Mouse (Mus musculus) liver, embryonic 14.5 days (tissue): ENCODE measurements around the gene Pds5a. TPM values are rescaled to one million over a fixed set of nuclear protein-coding genes. Genes with fewer than 3 reads are reported as not detected.
"Not testable (repeated sequence)": the region's sequence is repeated elsewhere in the genome, so short reads cannot be mapped to it uniquely, and the experiment has no call there.

Source experiments
- ATAC-seq: fragments of 200-750 bp; cut with Nextera tagmentation; 2 replicates; pipeline ENCODE4 v1.8.0; 2017; ENCODE audit warnings: moderate number of reproducible peaks, mild to moderate bottlenecking, moderate library complexity; ENCODE audit not compliant: insufficient read depth
- DNase-seq, 3 experiments: peaks; one replicate each; pipeline ENCODE4 v3.0.0-alpha.2; 2012 to 2013; ENCODE audit warnings: low read depth in 3 of 3, low spot score in 3 of 3
- H3K27ac ChIP-seq: fragments of 300-500 bp; sonication (generic); 2 replicates; pipeline ENCODE4 v1.5.1; 2014; ENCODE audit warnings: moderate library complexity, mild to moderate bottlenecking, control low read depth, inconsistent platforms
- H3K27me3 ChIP-seq: fragments of 300-500 bp; sonication (generic); 2 replicates; pipeline ENCODE4 v1.6.1; 2014; ENCODE audit warnings: mild to moderate bottlenecking, low read length, moderate library complexity; ENCODE audit not compliant: control insufficient read depth, insufficient read depth
- H3K36me3 ChIP-seq: fragments of 300-500 bp; sonication (generic); replicated peaks from 2 replicates; pipeline ENCODE4 v1.6.1; 2014; ENCODE audit warnings: low read depth; ENCODE audit not compliant: control insufficient read depth, insufficient read depth
- H3K4me1 ChIP-seq, 2 experiments: fragments of 200-500 bp in 1 of 2; fragments of 300-500 bp in 1 of 2; sonication (generic) in 1 of 2; replicated peaks; 2 replicates each; pipeline ENCODE4 v1.6.1; 2012 to 2014; ENCODE audit warnings: antibody characterized with exemption in 1 of 2, inconsistent platforms in 1 of 2, low read length in 1 of 2; ENCODE audit not compliant: control insufficient read depth in 2 of 2, insufficient read depth in 2 of 2
- H3K4me2 ChIP-seq: fragments of 300-500 bp; sonication (generic); 2 replicates; pipeline ENCODE4 v1.6.1; 2014; ENCODE audit warnings: low read depth, mild to moderate bottlenecking, control low read depth, moderate library complexity
- H3K4me3 ChIP-seq, 2 experiments: fragments of 200-500 bp in 1 of 2; fragments of 300-500 bp in 1 of 2; sonication (generic) in 1 of 2; 2 replicates each; pipeline ENCODE4 v1.5.1; 2012 to 2014; ENCODE audit warnings: low read depth in 2 of 2, low read length in 2 of 2, mild to moderate bottlenecking in 2 of 2, control low read depth in 1 of 2, inconsistent platforms in 1 of 2, moderate library complexity in 1 of 2; ENCODE audit not compliant: insufficient read depth in 1 of 2
- H3K9ac ChIP-seq: fragments of 300-500 bp; sonication (generic); replicated peaks from 2 replicates; pipeline ENCODE4 v1.6.1; 2014; ENCODE audit warnings: mild to moderate bottlenecking, control low read depth, moderate library complexity
- H3K9me3 ChIP-seq: fragments of 300-500 bp; sonication (generic); 2 replicates; pipeline ENCODE4 v1.6.1; 2016; ENCODE audit warnings: low read length, mixed read lengths; ENCODE audit not compliant: control insufficient read depth
- CTCF ChIP-seq: IDR thresholded peaks from 2 replicates; pipeline ENCODE4 v1.5.1; 2016; ENCODE audit warnings: antibody characterized with exemption, low read depth, control low read depth
- EP300 ChIP-seq: IDR thresholded peaks from 2 replicates; pipeline ENCODE4 v1.6.1; 2016; ENCODE audit warnings: antibody characterized with exemption, low read depth
- WGBS: fragments of 180-500 bp; shearing (Covaris S2); extraction: QIAGEN DNeasy Blood & Tissue Kit; methylation state at CpG from one replicate; pipeline ENCODE4 v1.1.7; 2014; ENCODE audit not compliant: insufficient replicate concordance; 5-methylcytosine and 5-hydroxymethylcytosine counted together
- polyA plus RNA-seq, 2 experiments: library from polyadenylated mRNA; depleted of rRNA in 1 of 2; stranded (reverse) in 1 of 2; unstranded in 1 of 2; fragments of >200 nt; fragmentation: Nextera tagmentation in 1 of 2; extraction: Ambion mirVana in 1 of 2; gene quantifications; 2 replicates each; pipeline versions ENCODE4 v1.2.1 to v1.2.3; 2012 to 2014

Gene Pds5a
- polyA plus RNA-seq, 2 experiments, result 24.9 to 31.4 TPM

- Histone ChIP-seq H3K27ac (peak overlapping the region; percentile 86), H3K4me2 (peak overlapping the region; percentile 60), H3K9me3 (no peaks in the 10 kb centered on the region), H3K4me1 (peaks cover 19 to 39% of the 10 kb centered on the region in 2 experiments), H3K27me3 (no peaks in the 10 kb centered on the region), H3K4me3 (no peak overlapping the region; a peak in 1 of 4 replicates), H3K36me3 (no peaks in the 10 kb centered on the region), H3K9ac (peak overlapping the region; percentile 52)
- WGBS, result 8% methylated on average over 9 of the region's 9 CpGs
- TF ChIP-seq CTCF, result 0 out of 2 replicates have a peak, but pooled peaks have one; percentile 6
- peak; percentile 89 for TF ChIP-seq EP300
- peak; percentile 86 to 90 (median 87) for DNase-seq
- ATAC-seq, result peak; percentile 99
Observed at GRCm38 (mm10) chr5:65731173-65732007, 33.3 kb upstream of the Pds5a start.

- Histone ChIP-seq H3K4me3 (peak overlapping the region; percentile 47 to 53), H3K9ac (peak overlapping the region; percentile 69), H3K4me2 (peak overlapping the region; percentile 77), H3K27ac (peak overlapping the region; percentile 81), H3K4me1 (peaks cover 7 to 28% of the 10 kb centered on the region in 2 experiments), H3K36me3 (no peaks in the 10 kb centered on the region), H3K9me3 (no peaks in the 10 kb centered on the region), H3K27me3 (no peaks in the 10 kb centered on the region)
- peak; percentile 63 for TF ChIP-seq CTCF
- no peak for TF ChIP-seq EP300
- DNase-seq (peak; percentile 55 to 70 (median 56)), ATAC-seq (peak; percentile 79)
- WGBS, result 1% methylated on average over 23 of the region's 23 CpGs
Observed at GRCm38 (mm10) chr5:65724311-65725054, 26.4 kb upstream of the Pds5a start.

- Histone ChIP-seq H3K9ac (no peak overlapping the region), H3K4me2 (no peak overlapping the region), H3K27me3 (no peaks in the 10 kb centered on the region), H3K27ac (no peak overlapping the region), H3K36me3 (no peaks in the 10 kb centered on the region), H3K4me1 (peaks cover 8 to 16% of the 10 kb centered on the region in 2 experiments), H3K4me3 (no peak overlapping the region), H3K9me3 (no peaks in the 10 kb centered on the region)
- TF ChIP-seq EP300 (no peak), CTCF (no peak)
- WGBS, result 5% methylated on average over 3 of the region's 3 CpGs
- ATAC-seq (peak; percentile 78), DNase-seq (peak in 1 of 3 experiments; percentile 48)
Observed at GRCm38 (mm10) chr5:65718368-65718767, 20.3 kb upstream of the Pds5a start.

- DNase-seq, H3K27ac ChIP-seq, H3K27me3 ChIP-seq, H3K9me3 ChIP-seq, H3K9ac ChIP-seq, H3K4me2 ChIP-seq, H3K36me3 ChIP-seq, H3K4me3 ChIP-seq: not testable (repeated sequence)
- peaks cover 8 to 16% of the 10 kb centered on the region in 2 experiments for H3K4me1 ChIP-seq
- WGBS, result 73% methylated on average over 8 of the region's 8 CpGs
- ATAC-seq, result peak; percentile 24; the same call in 1 of the 2 replicates
Observed at GRCm38 (mm10) chr5:65717903-65718211, 19.8 kb upstream of the Pds5a start.
